Mouse (Mus musculus): ENCODE results near the gene Etl4. TPM values are rescaled to one million over a fixed set of nuclear protein-coding genes. Genes with fewer than 3 reads are reported as not detected.

The Etl4 gene
- total and polyA plus RNA-seq, 2 experiments from 2014 or later = 4.8 to 10.9 TPM

GRCm38 (mm10) chr2:20433656-20434055, 524.1 kb downstream of the Etl4 start:
- Histone ChIP-seq H3K4me3 (ENCODE audit: low read depth, low read length) (no peak overlapping the region), H3K27me3 (ENCODE audit: insufficient read depth, low read length) (no peaks in the 10 kb centered on the region), H3K9ac (replicated peaks; ENCODE audit: low read length, poor library complexity, severe bottlenecking) (no peak overlapping the region), H3K36me3 (ENCODE audit: insufficient read depth, low read length) (no peaks in the 10 kb centered on the region), H3K4me2 (ENCODE audit: low read depth, low read length, poor library complexity, severe bottlenecking) (no peak overlapping the region), H3K4me1 (ENCODE audit: insufficient read depth, low read length) (no peaks in the 10 kb centered on the region), H3K27ac (ENCODE audit: low read depth, low read length) (no peak overlapping the region), H3K9me3 (ENCODE audit: low read length) (no peaks in the 10 kb centered on the region)
- no peak for DNase-seq (ENCODE audit: low spot score)
- ATAC-seq (ENCODE audit: low FRiP score) = no peak
- no peak for TF ChIP-seq CTCF (IDR thresholded peaks at IDR 0.05)
- 87% methylated on average over 2 of the region's 2 CpGs for WGBS

GRCm38 (mm10) chr2:20435530-20435929, 526.0 kb downstream of the Etl4 start:
- no peak overlapping the region for H3K4me2 ChIP-seq (ENCODE audit: low read depth, low read length, poor library complexity, severe bottlenecking)
- no peaks in the 10 kb centered on the region for H3K4me1 ChIP-seq (ENCODE audit: insufficient read depth, low read length)
- no peak for ATAC-seq (ENCODE audit: low FRiP score)
- no peak overlapping the region for H3K9ac ChIP-seq (replicated peaks; ENCODE audit: low read length, poor library complexity, severe bottlenecking)
- TF ChIP-seq CTCF (IDR thresholded peaks at IDR 0.05) = no peak
- DNase-seq (ENCODE audit: low spot score) = no peak
- H3K9me3 ChIP-seq (ENCODE audit: low read length) = no peaks in the 10 kb centered on the region
- H3K36me3 ChIP-seq (ENCODE audit: insufficient read depth, low read length) = no peaks in the 10 kb centered on the region
- no peak overlapping the region for H3K4me3 ChIP-seq (ENCODE audit: low read depth, low read length)
- no peak overlapping the region for H3K27ac ChIP-seq (ENCODE audit: low read depth, low read length)
- 81% methylated on average over 4 of the region's 4 CpGs for WGBS
- H3K27me3 ChIP-seq (ENCODE audit: insufficient read depth, low read length) = no peaks in the 10 kb centered on the region

GRCm38 (mm10) chr2:20442731-20443130, 533.2 kb downstream of the Etl4 start:
- Histone ChIP-seq H3K27ac (ENCODE audit: low read depth, low read length) (no peak overlapping the region), H3K4me1 (ENCODE audit: insufficient read depth, low read length) (no peaks in the 10 kb centered on the region), H3K9me3 (ENCODE audit: low read length) (no peaks in the 10 kb centered on the region), H3K36me3 (ENCODE audit: insufficient read depth, low read length) (no peaks in the 10 kb centered on the region), H3K4me2 (ENCODE audit: low read depth, low read length, poor library complexity, severe bottlenecking) (no peak overlapping the region), H3K27me3 (ENCODE audit: insufficient read depth, low read length) (no peaks in the 10 kb centered on the region), H3K9ac (replicated peaks; ENCODE audit: low read length, poor library complexity, severe bottlenecking) (no peak overlapping the region), H3K4me3 (ENCODE audit: low read depth, low read length) (no peak overlapping the region)
- DNase-seq (ENCODE audit: low spot score) (no peak), ATAC-seq (ENCODE audit: low FRiP score) (no peak)
- no peak for TF ChIP-seq CTCF (IDR thresholded peaks at IDR 0.05)
- WGBS = 94% methylated on average over 2 of the region's 2 CpGs

- no peak overlapping the region for H3K27ac ChIP-seq (ENCODE audit: low read depth, low read length)
- TF ChIP-seq CTCF (IDR thresholded peaks at IDR 0.05) = no peak
- no peaks in the 10 kb centered on the region for H3K4me1 ChIP-seq (ENCODE audit: insufficient read depth, low read length)
- no peaks in the 10 kb centered on the region for H3K9me3 ChIP-seq (ENCODE audit: low read length)
- DNase-seq (ENCODE audit: low spot score) (no peak), ATAC-seq (ENCODE audit: low FRiP score) (no peak)
- no peak overlapping the region for H3K4me2 ChIP-seq (ENCODE audit: low read depth, low read length, poor library complexity, severe bottlenecking)
- H3K4me3 ChIP-seq (ENCODE audit: low read depth, low read length) = no peak overlapping the region
- H3K27me3 ChIP-seq (ENCODE audit: insufficient read depth, low read length) = no peaks in the 10 kb centered on the region
- 74% methylated on average over 10 of the region's 10 CpGs for WGBS
- H3K36me3 ChIP-seq (ENCODE audit: insufficient read depth, low read length) = no peaks in the 10 kb centered on the region
- H3K9ac ChIP-seq (replicated peaks; ENCODE audit: low read length, poor library complexity, severe bottlenecking) = no peak overlapping the region
Observed at GRCm38 (mm10) chr2:20443671-20444440, 534.3 kb downstream of the Etl4 start.

GRCm38 (mm10) chr2:20445156-20446155, 535.9 kb downstream of the Etl4 start:
- H3K27ac ChIP-seq (ENCODE audit: low read depth, low read length) = no peak overlapping the region
- no peaks in the 10 kb centered on the region for H3K27me3 ChIP-seq (ENCODE audit: insufficient read depth, low read length)
- H3K9me3 ChIP-seq (ENCODE audit: low read length) = no peaks in the 10 kb centered on the region
- DNase-seq (ENCODE audit: low spot score) = no peak
- no peak overlapping the region for H3K9ac ChIP-seq (replicated peaks; ENCODE audit: low read length, poor library complexity, severe bottlenecking)
- no peaks in the 10 kb centered on the region for H3K36me3 ChIP-seq (ENCODE audit: insufficient read depth, low read length)
- no peak overlapping the region for H3K4me2 ChIP-seq (ENCODE audit: low read depth, low read length, poor library complexity, severe bottlenecking)
- 59% methylated on average over 17 of the region's 17 CpGs for WGBS
- no peak for ATAC-seq (ENCODE audit: low FRiP score)
- H3K4me3 ChIP-seq (ENCODE audit: low read depth, low read length) = no peak overlapping the region
- TF ChIP-seq CTCF (IDR thresholded peaks at IDR 0.05) = no peak
- no peaks in the 10 kb centered on the region for H3K4me1 ChIP-seq (ENCODE audit: insufficient read depth, low read length)

GRCm38 (mm10) chr2:20446180-20446579, 536.6 kb downstream of the Etl4 start:
- Histone ChIP-seq H3K27me3 (ENCODE audit: insufficient read depth, low read length) (no peaks in the 10 kb centered on the region), H3K4me1 (ENCODE audit: insufficient read depth, low read length) (no peaks in the 10 kb centered on the region), H3K4me2 (ENCODE audit: low read depth, low read length, poor library complexity, severe bottlenecking) (no peak overlapping the region), H3K27ac (ENCODE audit: low read depth, low read length) (no peak overlapping the region), H3K36me3 (ENCODE audit: insufficient read depth, low read length) (no peaks in the 10 kb centered on the region), H3K9ac (replicated peaks; ENCODE audit: low read length, poor library complexity, severe bottlenecking) (no peak overlapping the region), H3K9me3 (ENCODE audit: low read length) (no peaks in the 10 kb centered on the region), H3K4me3 (ENCODE audit: low read depth, low read length) (no peak overlapping the region)
- TF ChIP-seq CTCF (IDR thresholded peaks at IDR 0.05) = no peak
- DNase-seq (ENCODE audit: low spot score) (no peak), ATAC-seq (ENCODE audit: low FRiP score) (no peak)
- WGBS = 84% methylated on average over 4 of the region's 4 CpGs

All from midbrain, postnatal 0 days (tissue).